Mouse (Mus musculus): Measurements from ENCODE around the gene Rp2. TPM values are rescaled to one million over a fixed set of nuclear protein-coding genes. Genes with fewer than 3 reads are reported as not detected.

Rp2 gene
- polyA plus RNA-seq, 1 experiment: 3.1 TPM

- TF ChIP-seq FLI1 (IDR thresholded peaks at IDR 0.05; ENCODE audit: low read length) (no peak), GATA1 (IDR thresholded peaks at IDR 0.05; ENCODE audit: borderline replicate concordance, low read length) (no peak)
- Histone ChIP-seq H3K9me3 (no peaks in the 10 kb centered on the region), H3K27me3 (replicated peaks) (peaks cover 7% of the 10 kb centered on the region), H3K4me1 (peaks cover 13% of the 10 kb centered on the region), H3K36me3 (replicated peaks; ENCODE audit: low read length) (no peaks in the 10 kb centered on the region), H3K4me3 (replicated peaks) (no peak overlapping the region)
Observed at GRCm38 (mm10) chrX:20419536-20419935, 55.3 kb downstream of the Rp2 start.

- H3K4me3 ChIP-seq (replicated peaks): peak within 1 kb of the TSS; percentile 96
- H3K36me3 ChIP-seq (replicated peaks; ENCODE audit: low read length): peaks cover 5% of the 10 kb centered on the region
- TF ChIP-seq FLI1 (IDR thresholded peaks at IDR 0.05; ENCODE audit: low read length) (no peak), GATA1 (IDR thresholded peaks at IDR 0.05; ENCODE audit: borderline replicate concordance, low read length) (no peak)
- peaks cover 4% of the 10 kb centered on the region; the same call in 1 of the 2 replicates for H3K4me1 ChIP-seq
- H3K9me3 ChIP-seq: peaks cover 3% of the 10 kb centered on the region; the same call in 1 of the 2 replicates
- no peaks in the 10 kb centered on the region for H3K27me3 ChIP-seq (replicated peaks)
Observed at GRCm38 (mm10) chrX:20425140-20425838, 61.0 kb downstream of the Rp2 start, which contains the start of gene Jade3. Gene Jade3 (plus strand): TSS chrX:20425688.

GRCm38 (mm10) chrX:20425839-20426449 lies 61.7 kb downstream of the Rp2 start:
- H3K4me1 ChIP-seq: peaks cover 4% of the 10 kb centered on the region; the same call in 1 of the 2 replicates
- TF ChIP-seq GATA1 (IDR thresholded peaks at IDR 0.05; ENCODE audit: borderline replicate concordance, low read length) (no peak), FLI1 (IDR thresholded peaks at IDR 0.05; ENCODE audit: low read length) (no peak)
- peak overlapping the region; percentile 96 for H3K4me3 ChIP-seq (replicated peaks)
- peaks cover 3% of the 10 kb centered on the region; the same call in 1 of the 2 replicates for H3K9me3 ChIP-seq
- H3K27me3 ChIP-seq (replicated peaks): no peaks in the 10 kb centered on the region
- H3K36me3 ChIP-seq (replicated peaks; ENCODE audit: low read length): peaks cover 8% of the 10 kb centered on the region

Other genes with a start within 250 kb of the Rp2 start
- gene Slc9a7, start 72.7 kb upstream of the Rp2 start, polyA plus RNA-seq (2012; ENCODE audit: insufficient read depth, low replicate concordance): 0.20 and 1.1 TPM in 2 replicates
- 0.26 TPM in 1 of 2 replicates, not detected in the other for gene Jade3, start 61.2 kb downstream of the Rp2 start, polyA plus RNA-seq (2012; ENCODE audit: insufficient read depth, low replicate concordance)
- not detected in 2 replicates for gene Rgn, start 185.3 kb downstream of the Rp2 start, polyA plus RNA-seq (2012; ENCODE audit: insufficient read depth, low replicate concordance)

Data from megakaryocyte, embryonic 14.5 days (primary cell).